Mouse (Mus musculus): ENCODE measurements at regions not wholly inside any gene's neighbourhood (a gene's known extent, or its start where the extent isn't known, plus 50 kb on each side); places are given as distances from the start of the nearest gene placed in this dataset.
A peak's percentile ranks its signal among the peaks of the same experiment; 100 is the strongest.

DNA sequence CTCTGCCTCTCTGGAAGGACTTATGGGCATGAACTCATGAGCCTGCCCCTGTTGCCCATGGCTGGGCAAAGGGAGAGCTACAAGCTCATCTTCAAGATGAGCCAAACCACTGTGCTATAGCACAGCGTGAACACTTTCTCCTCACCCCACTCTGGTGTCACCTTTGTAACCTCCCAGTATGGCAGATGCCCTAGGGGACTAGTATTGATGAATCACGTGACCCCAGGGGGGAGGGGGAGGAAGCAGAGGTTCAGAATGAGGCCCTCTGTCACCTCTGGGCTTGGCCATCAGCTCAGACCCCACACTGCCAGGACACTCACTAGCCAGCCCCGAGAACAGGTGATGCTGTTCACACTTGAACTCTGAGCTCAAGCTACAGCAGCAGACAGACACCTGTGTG is 421.9 kb downstream of the Ptpru start:
- no peak for DNase-seq (ENCODE audit: low read depth, low spot score)

DNA sequence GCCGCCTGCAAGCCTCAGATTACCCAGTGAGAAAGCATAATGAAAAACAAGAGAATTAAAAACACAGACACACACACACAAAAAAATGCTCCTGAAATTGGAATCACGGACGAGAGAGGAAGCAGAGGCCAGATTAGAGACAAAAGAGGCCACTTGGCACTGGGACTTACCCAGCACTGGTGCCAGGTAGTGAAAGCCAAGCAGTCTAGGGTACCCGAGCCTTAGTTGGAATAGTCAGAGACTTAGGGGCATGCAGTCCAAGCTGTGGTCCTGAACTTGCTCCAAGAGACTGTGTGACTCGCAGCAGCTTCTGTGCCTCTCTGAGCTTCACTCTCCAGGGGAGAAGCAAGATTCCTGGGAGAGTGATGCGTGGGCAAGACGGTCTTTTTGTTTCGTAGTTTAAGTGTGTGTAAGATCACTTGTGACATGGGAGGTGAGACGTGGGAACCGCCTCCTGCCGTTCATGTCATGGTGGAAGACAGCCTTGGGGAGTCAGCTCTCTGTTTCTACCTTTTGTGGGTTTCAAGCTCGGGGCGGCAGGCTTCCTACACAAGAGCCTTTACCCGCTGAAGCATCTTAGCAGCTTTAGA is 420.8 kb downstream of the Ptpru start:
- DNase-seq (ENCODE audit: low read depth, low spot score), result no peak

DNA sequence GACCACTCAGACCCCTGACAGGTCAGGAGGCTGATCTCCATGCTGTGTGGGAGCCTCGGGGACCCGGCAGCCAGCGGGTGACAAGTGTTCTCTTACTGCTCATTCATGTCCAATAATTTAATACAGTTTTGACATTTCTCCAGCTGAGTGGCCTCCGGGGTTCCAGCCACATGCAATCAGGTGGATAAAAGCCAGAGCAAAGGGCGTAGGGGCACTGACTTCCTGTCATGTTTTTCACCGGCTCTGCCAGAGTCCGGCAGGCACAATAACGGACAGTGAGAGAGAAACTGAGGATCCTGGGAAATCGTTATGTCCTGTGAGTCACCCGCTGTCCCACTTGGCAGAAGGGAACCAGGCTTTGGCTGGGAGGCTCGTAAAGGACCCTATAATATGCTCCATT is 412.8 kb downstream of the Ptpru start:
- no peak for DNase-seq (ENCODE audit: low read depth, low spot score)

DNA sequence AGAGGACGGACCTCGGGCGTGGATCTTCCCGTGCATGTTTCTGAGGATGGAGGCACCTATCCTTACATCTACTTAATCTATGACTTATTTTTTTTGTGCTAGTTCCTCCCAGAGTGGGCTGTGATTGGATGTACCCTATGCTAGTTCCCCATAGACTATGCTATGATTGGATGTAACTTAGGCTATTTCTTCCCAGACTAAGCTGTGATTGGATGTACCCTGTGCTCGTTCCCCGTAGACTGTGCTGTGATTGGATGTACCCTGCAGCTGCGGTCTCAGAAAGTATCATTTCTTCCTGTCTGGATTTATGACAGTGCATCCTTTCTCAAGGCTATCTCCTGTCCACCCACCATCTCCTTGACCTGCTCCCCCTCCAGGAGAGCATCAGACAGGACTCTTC is 410.2 kb downstream of the Ptpru start:
- peak; percentile 38 for DNase-seq (ENCODE audit: low read depth, low spot score)

DNA sequence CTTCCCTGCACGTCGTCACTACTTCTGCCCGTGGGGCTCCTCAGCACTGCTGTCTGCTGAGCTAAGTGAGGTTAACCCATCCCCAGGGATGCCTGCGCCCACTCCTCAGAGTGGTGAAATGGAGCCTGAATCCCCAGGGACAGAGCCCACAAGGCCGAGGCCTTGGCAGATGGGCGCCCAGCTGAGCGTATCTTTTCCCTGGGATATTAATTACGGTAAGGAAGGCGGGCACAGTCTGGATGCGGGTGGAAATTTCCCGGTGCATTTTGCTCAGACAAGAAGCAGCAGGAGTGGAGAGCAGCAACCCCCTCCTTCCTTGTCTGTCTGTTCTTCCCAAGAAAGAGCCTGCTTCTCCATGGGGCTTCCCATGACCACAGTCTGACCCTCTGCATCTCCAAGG is 408.7 kb downstream of the Ptpru start:
- no peak for DNase-seq (ENCODE audit: low read depth, low spot score)

DNA sequence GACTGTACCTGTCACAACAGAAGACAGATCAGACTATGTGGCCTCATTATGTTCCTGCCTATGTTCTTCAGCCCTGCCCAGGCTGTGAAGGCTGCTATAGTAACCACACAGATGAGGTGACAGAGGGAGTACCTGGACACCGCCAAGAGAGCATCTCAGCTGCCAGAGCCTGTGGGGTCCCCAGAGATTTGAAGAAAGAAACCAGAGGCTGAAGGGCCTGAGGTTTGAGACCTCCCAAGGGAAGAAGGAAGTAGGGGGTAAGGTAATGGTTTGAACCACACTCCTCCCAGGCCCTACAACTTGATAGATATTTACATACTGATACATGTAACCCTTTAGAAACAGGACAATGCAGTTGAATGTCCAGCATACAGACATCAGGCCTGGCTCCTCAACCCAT is 407.7 kb downstream of the Ptpru start:
- DNase-seq (ENCODE audit: low read depth, low spot score), result no peak

DNA sequence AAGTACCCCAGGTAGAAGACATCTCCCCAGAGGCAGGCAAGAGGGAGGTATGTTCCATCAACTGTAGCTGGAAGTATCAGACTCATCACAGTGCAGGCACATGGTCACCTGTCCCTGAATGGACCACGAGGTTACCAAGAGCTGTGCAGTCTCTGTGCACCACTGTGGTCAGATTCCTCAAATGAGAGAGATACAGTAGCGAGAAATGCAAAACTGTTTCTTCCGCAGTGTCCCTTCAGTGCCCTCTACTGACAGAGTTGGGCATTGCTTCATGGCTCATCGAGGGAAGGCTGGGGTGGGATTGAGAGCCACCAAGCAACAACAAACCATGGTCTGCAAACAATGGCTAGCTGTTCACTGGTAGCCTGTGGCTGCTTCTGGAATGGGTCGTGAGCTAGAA is 406.9 kb downstream of the Ptpru start:
- DNase-seq (ENCODE audit: low read depth, low spot score), result peak; percentile 50

DNA sequence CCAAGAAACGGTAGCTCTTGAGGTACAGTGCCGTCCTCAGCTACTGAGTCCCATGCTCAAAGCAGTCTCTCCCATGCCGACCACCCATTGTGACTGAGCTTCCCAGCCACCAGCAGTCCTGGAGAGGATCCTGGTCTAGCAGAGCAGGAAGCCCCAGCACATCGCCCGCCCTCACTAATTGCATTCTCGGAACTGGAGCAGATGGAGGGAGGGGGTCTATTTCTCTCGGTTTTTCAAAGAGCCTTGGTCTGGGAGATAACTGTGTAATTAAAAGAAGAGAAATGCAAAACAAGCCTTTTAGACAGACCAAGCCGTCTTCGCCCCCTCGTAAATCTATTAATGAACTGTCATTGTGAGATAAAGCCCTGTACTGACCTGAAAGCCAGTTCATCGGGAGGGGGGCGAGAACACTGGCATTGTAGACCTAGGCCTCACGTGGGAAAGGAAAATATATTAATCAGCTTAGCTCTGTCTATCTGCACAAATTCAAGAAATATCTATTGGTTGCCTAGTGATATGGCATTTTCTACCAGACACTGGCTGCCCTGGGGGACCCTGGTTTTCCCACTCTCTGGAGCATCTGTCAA is 405.4 kb downstream of the Ptpru start:
- DNase-seq (ENCODE audit: low read depth, low spot score), result no peak

DNA sequence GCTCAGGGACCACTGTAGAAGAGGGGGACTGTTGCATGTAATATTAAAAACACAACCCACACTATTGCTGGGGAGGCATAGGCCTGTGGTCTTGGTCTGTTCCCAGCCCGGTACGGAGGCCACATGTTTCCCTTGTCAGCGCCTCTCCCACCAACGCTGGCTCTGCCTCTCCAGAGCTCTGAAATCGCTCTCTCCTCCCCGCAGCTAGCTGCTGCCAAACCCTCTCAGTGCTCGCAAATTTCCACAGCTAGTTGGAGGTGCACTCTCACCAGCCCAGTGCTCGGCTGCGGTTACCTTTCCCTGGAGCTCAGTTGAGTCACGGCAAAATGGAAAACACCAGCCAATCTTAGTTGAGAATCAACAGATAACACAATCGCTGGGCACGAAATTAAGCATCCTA is 402.9 kb downstream of the Ptpru start:
- DNase-seq (ENCODE audit: low read depth, low spot score), result no peak

DNA sequence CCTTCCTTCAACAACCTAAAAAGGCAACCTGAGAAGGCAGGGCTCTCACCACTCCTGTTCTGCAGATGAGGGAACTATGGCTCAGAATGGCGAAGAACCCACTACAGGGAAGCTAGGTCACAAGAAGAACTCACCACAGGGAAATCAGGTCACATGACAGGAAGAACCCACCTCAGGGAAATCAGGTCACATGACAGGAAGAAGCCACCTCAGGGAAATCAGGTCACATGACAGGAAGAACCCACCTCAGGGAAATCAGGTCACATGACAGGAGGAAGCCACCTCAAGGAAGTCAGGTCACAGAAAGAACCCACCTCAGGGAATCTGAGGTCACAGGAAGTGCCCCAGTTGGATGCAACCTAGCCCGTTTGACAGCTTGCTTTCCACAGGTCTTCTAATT is 399.7 kb downstream of the Ptpru start:
- DNase-seq (ENCODE audit: low read depth, low spot score), result peak; percentile 40

DNA sequence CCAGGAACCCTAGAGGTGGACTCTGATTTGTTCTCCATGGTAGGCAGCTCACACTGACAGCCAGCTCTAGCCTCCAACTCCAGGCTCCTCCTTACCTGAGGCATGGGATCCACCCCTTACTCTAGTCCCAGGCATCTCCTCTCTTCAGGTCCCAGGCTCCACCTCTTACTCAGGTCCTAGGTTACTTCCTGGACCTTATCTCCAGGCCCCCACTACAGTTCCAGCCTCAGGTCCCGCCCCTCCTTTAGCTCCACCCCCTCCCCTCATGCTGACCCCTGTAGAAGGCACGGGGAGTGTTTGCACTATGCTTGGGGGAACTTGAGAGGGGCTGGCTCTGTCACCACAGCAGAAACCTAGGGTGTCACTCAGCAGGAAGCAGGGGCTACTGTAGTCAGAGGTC is 399.2 kb downstream of the Ptpru start:
- peak; percentile 49 for DNase-seq (ENCODE audit: low read depth, low spot score)

DNA sequence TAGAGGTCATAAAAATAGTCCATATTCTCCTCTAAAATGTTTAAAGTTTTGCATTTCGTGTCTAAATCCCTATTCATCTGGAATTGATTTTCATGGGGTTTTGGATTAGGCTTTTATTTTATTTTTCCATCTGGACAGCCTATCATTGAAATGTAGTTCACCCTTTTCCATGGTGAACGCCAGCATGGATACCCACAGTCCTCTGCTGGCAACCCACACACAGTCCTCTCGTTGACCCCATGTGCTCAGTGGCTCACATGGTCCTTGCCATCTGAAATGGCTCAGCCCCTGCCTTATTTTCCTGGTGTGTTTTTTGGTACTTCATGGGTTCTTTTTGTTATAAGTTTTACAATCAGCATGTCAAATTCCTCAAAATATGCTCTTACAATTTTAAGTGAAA is 397.2 kb downstream of the Ptpru start:
- no peak for DNase-seq (ENCODE audit: low read depth, low spot score)

DNA sequence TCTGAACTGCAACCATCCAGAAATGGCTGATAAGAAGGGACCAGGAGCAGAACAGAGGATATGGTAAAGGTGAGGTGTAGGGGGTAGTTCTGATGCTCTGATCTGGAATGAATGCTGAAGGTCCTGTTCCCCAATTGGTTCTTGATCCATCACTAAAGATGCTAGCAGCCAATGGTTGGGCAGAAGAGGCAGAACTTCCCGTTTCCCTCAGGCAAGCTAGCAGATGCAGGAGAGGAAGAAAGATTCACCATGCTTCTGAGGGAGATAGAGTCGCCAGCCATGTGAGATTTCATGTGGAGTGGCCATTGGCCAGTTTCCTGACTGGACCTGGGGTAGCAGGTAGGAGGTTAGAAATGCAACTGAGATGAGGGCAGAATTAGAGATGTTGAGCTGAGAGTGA is 394.6 kb downstream of the Ptpru start:
- DNase-seq (ENCODE audit: low read depth, low spot score), result no peak

DNA sequence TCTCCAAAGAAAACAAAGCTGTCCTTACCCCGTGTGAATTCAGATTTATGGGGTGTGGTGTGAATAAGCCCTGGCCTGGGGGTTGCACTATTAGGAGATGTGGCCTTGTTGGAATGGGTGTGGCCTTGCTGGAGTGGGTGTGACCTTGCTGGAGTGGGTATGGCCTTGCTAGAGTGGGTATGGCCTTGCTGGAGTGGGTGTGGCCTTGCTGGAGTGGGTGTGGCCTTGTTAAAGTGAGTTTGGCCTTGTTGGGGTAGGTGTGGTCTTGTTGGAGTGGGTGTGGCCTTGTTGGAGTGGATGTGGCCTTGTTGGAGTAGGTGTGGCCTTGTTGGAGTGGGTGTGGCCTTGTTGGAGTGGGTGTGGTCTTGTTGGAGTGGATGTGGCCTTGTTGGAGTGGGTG is 387.8 kb downstream of the Ptpru start:
- DNase-seq (ENCODE audit: low read depth, low spot score), result peak; percentile 86

DNA sequence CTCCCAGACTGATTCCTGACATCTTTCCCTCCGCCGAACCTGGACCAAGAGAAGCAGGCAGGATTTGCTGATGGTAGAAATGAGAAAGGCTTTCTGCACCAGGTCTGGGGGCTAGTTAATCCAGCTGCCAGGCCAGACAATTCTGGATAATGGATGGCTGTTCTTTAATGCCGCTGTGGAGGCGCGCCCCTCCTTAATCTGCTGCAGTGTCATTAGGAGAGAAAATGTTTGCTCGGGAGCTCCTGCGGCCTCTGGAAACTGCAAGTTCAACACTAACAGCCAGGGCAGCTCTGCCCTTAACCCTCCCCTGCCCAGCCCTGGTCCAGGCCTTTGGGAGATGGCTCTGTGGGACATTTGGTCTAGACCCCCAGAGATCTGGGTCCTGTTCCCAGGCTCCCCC is 380.5 kb downstream of the Ptpru start:
- DNase-seq (ENCODE audit: low read depth, low spot score), result no peak

DNA sequence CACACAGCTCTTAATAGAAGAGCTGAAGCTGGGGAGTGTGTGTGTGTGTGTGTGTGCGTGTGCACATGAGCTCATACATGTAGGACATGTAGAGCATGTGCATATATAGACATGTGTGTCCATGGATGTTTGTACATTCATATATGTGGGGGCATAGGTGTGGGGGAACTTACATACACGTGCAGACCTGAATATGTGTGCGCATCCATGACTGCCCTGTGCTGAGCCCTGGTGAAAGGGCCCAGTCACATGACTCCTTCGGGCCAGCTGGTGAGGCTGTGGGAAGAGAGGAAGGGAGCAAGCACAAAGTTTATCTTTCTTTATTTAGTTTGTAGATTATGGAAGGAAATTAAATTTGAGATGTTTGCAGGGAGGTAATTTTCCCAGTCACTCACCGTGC is 378.3 kb downstream of the Ptpru start:
- DNase-seq (ENCODE audit: low read depth, low spot score), result no peak

DNA sequence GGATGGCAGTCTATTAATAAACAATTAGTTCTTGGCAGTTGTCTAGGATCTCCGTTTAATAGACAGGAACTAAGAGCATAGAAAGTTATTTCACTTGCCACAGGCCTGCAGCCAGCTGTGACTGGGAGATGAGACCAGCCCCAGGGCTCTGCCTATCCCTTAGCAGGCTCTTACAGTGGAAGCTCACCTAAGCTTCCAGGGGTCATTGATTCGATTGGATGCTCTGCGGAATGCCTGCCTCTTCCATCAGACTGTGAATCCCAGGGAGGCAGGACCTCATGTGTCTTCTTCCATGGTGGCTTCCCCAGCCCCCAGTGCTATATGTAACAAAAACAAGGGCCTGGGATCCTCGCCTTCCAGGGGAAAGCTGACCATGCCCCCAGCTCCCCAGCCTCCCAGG is 376.8 kb downstream of the Ptpru start:
- DNase-seq (ENCODE audit: low read depth, low spot score), result no peak

DNA sequence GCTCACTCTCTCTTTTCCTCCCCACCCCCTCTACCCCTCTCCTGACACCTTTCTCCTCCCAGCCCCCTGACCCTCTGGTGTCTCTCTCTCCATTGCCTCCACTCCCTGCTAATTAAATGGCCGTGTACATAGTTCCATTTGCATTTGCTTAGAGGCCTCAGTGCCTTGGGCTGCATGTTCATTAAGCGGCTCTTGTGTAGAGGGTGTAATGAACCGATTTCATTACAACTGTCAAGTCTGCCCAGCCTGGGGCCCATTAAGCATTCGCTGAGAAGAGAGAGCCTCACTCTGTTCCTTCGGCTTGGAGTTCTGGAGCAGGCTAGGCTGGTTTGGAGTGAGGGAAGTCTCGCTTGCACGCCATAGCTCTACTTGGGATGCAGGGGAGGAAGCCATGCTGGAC is 376.4 kb downstream of the Ptpru start:
- DNase-seq (ENCODE audit: low read depth, low spot score), result no peak

DNA sequence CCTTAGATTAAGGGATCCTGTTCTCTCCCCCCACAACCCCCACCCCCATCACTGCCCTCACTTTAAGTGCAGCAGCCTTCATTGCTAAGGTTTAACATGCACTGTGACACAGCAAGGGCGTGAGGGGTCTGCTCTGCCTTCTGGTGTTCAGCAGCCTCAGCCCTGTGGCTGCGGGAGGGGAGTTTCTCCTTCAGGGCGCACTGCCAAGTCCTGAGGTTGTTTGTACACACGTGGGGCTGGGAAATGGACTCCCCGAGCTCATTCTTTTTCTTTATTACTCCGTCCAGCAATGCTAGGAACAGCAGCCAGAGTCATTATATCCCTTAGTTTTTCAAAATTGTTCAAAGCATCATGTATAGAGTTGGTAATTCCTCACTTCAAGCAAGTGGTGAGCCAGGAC is 363.1 kb downstream of the Ptpru start:
- DNase-seq (ENCODE audit: low read depth, low spot score), result no peak

DNA sequence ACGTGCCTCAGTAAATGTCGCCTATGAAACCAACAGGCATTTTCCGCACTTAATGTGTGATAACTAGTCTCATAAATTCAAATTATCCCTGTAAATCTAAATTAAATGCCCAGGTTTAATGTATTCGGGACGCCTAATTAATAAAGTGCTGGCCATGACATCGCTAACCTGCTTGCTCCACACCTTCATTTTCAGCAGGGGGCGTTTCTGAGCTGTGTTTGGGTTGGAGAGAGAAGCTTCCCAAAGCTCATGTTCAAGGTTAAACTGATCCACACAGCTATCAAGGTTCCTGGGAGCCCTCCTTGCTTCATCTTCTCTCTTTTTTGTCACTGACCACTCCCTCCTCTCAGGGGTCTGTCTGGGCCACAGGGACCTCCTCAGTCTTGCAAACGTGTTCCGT is 359.2 kb downstream of the Ptpru start:
- peak; percentile 27 for DNase-seq (ENCODE audit: low read depth, low spot score)

DNA sequence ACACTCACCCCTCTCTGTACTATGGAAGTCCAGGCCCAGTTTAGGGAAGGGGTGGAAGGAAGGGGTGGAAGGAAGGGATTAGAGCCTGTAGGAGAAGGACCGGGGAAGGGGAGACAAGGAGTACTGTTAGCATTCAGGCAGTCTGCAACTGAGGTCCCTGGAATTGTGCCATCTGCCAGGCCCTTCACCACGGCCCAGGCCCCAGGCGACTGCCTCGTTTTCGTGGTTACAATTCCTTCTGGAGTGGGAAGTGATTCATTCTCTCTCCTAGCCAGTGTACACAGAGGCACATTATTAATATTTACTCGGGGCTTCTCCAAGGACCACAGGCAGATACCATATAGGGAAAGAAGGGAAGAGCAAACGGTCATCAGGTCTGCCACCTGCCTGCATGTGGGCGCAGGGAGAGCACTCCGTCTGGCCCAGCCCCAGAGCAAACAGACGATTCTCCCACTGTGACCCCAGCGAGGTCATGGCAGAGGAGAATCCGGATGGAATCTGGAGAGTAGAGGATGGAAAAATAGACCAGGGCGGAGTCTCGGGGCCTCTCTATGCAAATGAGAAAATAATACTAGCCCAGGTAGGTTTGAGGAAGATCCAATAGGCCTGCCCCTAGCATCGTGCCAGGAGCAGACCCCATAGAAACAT is 354.0 kb downstream of the Ptpru start:
- DNase-seq (ENCODE audit: low read depth, low spot score), result no peak

DNA sequence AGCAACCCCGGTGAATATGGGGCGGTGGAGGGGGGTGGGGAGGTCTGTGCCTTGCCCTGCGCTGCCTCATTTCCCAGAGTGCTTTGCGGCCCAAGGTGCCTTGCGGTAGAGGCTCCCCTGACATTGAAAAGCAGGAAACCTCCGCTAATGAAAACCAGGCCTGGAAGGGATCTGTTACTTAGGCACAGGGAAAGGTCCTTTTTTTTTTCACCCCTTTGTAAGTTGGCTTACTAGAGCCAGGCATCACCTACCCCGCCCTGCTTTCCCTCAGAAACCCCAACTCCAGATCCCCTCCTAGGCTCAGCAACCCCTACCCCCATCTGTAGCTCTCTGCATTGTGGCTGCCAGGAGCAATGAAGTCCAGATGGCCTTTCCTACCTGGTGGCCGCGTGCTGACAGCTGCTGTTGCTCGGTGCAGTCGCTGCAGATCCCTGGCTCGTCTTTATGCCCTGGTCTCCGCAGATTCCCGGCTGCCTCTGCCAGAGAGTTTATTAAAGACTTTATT is 353.4 kb downstream of the Ptpru start:
- peak; percentile 50 for DNase-seq (ENCODE audit: low read depth, low spot score)

DNA sequence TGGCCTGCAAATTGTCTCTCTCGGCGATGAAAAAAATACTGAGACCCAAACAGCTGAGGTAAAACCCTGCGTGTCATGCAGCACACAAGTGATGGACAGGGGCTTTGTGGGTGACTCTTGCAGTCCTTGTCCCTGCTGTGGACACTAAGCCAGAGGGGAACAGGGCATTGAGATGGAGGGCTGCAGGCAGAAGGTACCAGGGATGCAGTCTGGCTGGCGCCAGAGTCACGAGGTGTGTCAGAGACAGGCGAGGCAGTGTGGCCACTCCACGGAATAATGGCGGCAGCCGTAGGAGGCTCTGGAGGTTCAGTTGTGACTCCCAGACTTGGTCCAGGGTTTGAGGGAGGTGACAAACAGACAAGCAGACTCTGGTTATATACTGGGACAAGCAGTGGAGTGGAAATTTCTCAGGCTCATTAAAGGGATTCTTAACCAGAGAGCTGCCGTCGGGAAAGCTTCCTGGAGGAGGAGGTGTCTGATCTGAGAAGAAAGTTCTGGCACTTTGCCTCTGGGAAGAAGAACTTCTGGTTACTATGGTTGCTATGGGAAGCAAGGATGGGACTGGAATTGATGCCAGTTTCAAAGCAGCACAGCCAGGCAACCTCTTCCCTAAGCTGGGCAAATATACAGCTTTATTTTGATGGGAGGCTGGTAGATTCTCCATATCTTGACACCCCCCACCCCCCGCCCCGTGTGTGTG is 352.8 kb downstream of the Ptpru start:
- no peak for DNase-seq (ENCODE audit: low read depth, low spot score)
